Mouse (Mus musculus) lung, adult 18-20 months (tissue): ENCODE measurements around the gene L2hgdh.
"Not testable (repeated sequence)": the region's sequence is repeated elsewhere in the genome, so short reads cannot be mapped to it uniquely, and the experiment has no call there.

Source experiments
- DNase-seq, 2 experiments: peaks; one replicate each; pipeline ENCODE4 v3.0.0; 2022; ENCODE audit warnings: mixed read lengths in 2 of 2

Gene L2hgdh

DNA sequence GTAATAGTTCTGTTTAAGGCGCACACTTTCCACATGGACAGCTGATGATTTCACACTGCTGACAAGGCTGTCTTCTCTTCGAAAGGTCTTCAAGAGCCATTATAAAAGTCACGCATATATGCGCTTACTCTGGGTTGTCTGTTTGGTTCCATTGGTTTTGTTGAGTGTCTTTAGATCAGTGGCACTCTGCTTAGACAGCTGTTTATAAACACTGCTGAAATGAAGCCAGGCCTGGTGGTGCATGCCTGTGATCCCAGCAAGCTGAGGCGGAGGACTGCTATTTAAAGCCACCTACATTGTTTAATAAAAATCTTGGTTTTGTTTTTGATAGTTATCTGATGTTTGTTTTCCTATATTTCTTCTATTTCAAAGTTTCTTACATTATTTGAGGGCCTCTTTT lies 58.0 kb downstream of the L2hgdh start:
- DNase-seq = peak in 1 of 2 experiments; percentile 19

DNA sequence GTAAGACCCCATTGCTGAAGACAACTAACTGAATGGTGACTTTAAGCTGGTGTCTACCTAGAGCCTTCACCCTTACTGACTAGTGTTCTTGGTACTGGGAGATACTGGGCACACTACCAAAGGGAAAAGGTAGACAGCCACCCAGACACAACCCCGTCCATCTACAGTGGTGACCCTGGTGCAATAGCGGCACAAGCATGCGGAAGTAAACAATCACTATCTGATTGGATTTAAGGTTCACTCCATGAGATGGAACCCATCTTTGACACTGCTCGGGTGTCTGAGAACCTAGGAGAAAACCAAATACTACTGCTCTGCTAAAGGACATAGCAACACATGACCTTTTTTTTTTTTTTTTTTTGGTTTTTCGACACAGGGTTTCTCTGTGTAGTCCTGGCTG lies 63.0 kb downstream of the L2hgdh start:
- no peak for DNase-seq

DNA sequence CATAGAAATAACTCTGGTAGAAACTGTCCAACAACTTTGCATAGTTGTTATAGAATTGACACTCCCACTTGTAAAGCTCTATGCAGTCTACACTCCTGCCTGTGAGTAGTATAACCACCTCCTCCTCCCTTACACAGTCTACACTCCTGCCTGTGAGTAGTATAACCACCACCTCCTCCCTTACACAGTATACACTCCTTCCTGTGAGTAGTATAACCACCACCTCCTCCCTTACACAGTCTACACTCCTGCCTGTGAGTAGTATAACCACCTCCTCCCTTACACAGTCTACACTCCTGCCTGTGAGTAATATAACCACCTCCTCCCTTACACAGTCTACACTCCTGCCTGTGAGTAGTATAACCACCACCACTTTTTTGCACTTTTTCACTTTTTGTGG lies 70.7 kb downstream of the L2hgdh start:
- not testable (repeated sequence) for DNase-seq

DNA sequence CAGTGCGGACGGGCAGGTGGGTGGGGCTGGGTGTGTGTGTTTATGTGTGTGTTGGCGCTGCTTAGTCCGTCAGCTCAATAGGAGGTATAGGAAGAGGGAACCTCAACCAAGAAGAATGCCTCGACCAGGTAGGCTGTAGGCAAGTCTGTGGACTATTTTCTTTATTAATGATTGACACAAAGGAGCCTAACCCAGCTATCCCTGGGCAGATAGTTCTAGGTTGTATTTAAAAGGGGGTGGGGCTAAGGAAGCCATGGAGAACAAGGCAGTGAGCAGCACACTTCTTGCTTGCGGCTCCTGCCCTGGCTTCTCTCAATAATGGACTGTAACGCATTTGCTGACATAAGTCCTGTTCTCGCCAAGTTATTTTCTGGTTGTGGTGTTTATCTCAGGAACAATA lies 75.2 kb downstream of the L2hgdh start:
- DNase-seq = no peak

DNA sequence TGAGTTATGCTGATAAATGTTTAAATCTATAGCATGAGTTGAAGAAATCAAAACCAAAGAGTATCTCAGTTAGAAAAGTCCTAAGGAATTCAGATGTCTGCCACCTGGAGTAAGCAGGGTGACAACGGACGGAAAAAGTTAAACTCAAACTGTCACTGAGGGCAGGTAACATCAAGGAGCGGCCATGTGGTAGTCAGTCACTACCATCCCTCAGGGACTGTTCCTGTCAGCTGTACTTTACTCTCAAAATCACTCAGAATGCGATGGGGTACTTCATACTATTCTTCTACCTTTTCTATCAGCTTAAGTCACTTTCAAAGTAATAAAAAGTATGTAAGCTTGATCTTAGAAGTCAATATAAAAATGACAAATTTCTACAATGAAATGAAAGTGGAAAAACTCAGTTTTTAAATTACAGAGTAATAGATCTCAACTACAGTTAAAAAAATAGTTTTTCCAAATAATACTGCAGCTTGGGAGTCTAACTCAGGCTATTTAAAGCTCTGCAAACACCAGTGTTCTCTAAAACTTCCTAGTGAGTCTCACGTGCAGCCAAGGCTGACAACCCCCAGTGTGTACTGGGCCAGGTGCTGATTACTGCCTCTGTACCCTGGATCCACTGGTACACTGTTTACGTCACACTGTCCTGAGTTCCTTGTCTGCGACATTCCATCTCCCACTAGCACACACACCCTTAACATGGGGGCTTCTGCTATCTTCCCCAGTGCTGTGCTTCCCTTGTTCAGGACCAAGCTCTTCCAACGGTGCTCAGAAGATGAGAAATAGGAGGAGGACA lies 78.7 kb downstream of the L2hgdh start:
- peak in 1 of 2 experiments; percentile 43 for DNase-seq

DNA sequence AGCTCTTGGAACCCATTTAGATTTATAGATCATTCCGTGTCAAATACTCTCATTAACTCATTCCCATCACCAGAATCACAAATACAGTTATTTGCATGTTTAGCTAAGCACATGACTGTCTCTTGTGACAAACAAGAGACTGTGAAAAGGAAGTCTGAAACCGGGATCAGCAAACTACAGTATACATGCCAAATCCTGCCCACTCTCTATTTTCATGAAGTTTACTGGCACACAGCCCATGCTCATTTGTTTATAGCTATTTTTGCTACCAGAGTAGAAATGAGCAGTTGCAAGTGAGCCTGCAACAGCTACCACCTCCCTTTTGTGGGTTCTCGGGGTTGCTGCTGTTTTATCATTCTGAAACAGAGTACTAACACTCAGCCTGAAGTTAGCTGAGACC lies 79.8 kb downstream of the L2hgdh start:
- DNase-seq = peak in 1 of 2 experiments; percentile 11

DNA sequence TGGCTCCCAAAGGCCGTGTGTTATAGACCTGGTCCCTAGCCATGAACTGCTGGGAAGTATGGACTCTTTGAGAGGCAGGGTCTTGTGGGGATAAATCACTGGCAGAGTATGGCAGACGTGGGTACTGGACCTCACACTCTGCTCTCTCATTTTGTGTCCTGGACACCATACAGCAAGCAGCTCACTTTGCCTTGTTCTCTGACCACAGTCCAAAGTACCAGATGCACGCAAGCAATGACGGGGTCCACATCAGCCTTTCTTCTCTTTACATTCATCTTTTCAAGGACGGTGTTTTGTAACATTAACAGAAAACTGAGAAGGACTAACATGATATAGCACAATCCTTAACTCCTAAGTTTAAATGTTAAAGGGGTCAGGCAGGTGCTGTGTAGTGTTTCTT lies 81.8 kb downstream of the L2hgdh start:
- no peak for DNase-seq
